Mouse (Mus musculus): ENCODE data around the gene Prkca. TPM values are rescaled to one million over a fixed set of nuclear protein-coding genes. Genes with fewer than 3 reads are reported as not detected.
A peak's percentile ranks its signal among the peaks of the same experiment; 100 is the strongest.

The Prkca gene
- polyA plus RNA-seq, 1 experiment from 2014 or later, result 12.9 TPM

DNA sequence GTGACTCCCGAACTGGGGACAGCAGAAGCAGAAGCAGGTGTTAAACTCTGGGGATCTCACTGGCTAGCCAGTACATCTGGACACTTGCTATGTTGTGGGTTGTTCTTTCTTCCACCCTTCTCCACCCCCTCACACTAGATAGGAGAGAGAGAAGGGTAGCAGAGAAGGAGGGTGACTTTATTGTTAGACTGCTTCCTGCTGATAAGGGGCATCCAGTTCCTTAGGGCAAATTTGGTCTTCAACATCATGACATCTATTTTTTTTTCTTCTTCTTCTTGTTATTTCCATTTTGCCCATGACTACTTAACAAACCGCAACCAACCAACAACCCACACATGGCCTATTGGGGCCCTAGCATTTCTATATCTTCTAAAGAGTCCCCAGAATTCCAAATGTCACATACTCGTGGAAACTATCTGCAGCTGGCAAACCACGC is 97.4 kb downstream of the Prkca start:
- WGBS, result 40% methylated on average over 4 of the region's 4 CpGs

DNA sequence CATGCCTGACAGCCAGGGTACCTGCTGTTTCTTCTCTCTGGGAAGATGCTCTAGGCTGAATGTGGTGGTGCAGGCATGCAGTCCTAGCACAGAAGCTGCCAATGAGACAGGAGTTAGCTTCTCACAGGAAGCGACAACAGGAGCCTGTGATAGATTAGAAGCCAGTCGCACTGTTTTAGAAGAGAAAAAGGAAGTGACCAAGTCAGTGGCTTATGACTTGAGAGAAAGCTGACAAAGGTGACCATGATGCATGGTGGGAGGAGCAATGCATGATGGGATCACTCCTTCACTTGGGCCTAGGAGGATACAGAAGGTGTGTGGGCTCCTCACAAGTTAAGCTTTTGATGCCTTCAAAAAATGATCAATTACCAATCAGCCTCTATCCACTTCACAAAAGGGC is 99.5 kb downstream of the Prkca start:
- Histone ChIP-seq H3K4me1 (peaks cover 98% of the 10 kb centered on the region), H3K27me3 (replicated peaks) (no peaks in the 10 kb centered on the region), H3K9me3 (no peaks in the 10 kb centered on the region), H3K36me3 (no peaks in the 10 kb centered on the region), H3K4me2 (no peak overlapping the region), H3K27ac (replicated peaks) (no peak overlapping the region), H3K4me3 (no peak overlapping the region), H3K9ac (no peak overlapping the region; the same call in 1 of the 2 replicates)
- no peak for ATAC-seq (ENCODE audit: extremely low read depth, insufficient number of reproducible peaks, low FRiP score, low TSS enrichment)
- 21% methylated on average over 2 of the region's 2 CpGs for WGBS

More for the DNA sequence above, 97.4 kb downstream of the Prkca start:
- H3K27me3 ChIP-seq (replicated peaks), result no peaks in the 10 kb centered on the region
- H3K4me1 ChIP-seq, result peaks cover 100% of the 10 kb centered on the region
- H3K9ac ChIP-seq, result no peak overlapping the region; the same call in 1 of the 2 replicates
- H3K9me3 ChIP-seq, result no peaks in the 10 kb centered on the region
- H3K36me3 ChIP-seq, result no peaks in the 10 kb centered on the region
- peak overlapping the region; percentile 37 for H3K27ac ChIP-seq (replicated peaks)
- no peak for ATAC-seq (ENCODE audit: extremely low read depth, insufficient number of reproducible peaks, low FRiP score, low TSS enrichment)
- no peak overlapping the region for H3K4me3 ChIP-seq
- 0 out of 2 replicates have a peak overlapping the region, but pooled peaks have one; percentile 2 for H3K4me2 ChIP-seq

DNA sequence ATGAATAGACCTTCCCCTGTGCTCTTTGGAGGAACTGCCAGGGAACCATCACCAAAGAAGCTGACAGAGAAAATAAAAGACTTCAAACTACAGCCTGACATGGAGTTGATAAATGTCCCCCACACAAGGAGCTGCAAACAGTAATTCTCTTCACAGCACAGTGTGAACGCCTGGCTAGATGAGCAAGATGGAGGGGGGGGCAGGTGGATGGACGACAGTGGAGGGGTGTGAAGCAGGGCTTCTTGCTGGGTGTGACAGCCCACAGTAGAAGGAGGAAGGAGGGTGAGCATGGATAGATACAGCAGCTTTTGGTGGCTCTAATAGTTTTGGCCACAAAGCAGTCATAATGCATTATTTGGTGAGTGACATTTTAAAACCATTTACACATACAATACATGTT is 100.1 kb downstream of the Prkca start:
- no peak overlapping the region for H3K4me3 ChIP-seq
- H3K4me2 ChIP-seq, result no peak overlapping the region
- no peaks in the 10 kb centered on the region for H3K9me3 ChIP-seq
- no peaks in the 10 kb centered on the region for H3K27me3 ChIP-seq (replicated peaks)
- peaks cover 98% of the 10 kb centered on the region for H3K4me1 ChIP-seq
- H3K36me3 ChIP-seq, result no peaks in the 10 kb centered on the region
- no peak for ATAC-seq (ENCODE audit: extremely low read depth, insufficient number of reproducible peaks, low FRiP score, low TSS enrichment)
- 28% methylated on average over 2 of the region's 2 CpGs for whole genome bisulfite sequencing
- no peak overlapping the region for H3K27ac ChIP-seq (replicated peaks)
- no peak overlapping the region for H3K9ac ChIP-seq

DNA sequence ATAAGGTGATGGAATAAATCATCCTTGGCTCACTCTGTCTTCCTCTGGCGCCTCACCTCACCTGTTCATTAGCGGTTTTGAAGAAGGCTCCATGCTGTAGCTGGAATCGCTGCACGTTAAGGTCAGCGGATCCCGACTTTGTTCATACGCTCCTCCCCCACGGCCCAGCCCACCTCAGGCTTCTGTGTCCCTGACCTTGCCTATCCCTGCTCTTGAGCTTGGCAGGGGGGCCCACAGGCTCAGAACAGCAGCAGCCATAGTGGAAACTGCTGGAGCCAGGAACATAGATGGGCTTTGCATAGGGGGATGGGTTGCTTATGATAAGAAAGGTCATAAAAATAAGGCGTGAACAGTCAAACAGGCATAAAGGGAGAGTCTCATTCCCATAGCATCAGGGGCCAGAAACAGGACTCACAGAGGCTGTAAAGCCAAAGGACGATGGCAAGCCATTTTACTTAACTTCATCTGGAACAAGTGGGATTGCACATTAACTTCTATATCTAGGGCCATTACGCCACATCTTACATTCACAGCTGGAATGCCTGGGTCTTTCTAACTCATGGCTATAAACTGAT is 102.7 kb downstream of the Prkca start:
- Histone ChIP-seq H3K4me1 (peaks cover 88% of the 10 kb centered on the region), H3K36me3 (no peaks in the 10 kb centered on the region), H3K27me3 (replicated peaks) (no peaks in the 10 kb centered on the region), H3K4me2 (no peak overlapping the region), H3K4me3 (no peak overlapping the region), H3K27ac (replicated peaks) (no peak overlapping the region; the same call in 1 of the 2 replicates), H3K9me3 (no peaks in the 10 kb centered on the region), H3K9ac (peak overlapping the region; percentile 44)
- ATAC-seq (ENCODE audit: extremely low read depth, insufficient number of reproducible peaks, low FRiP score, low TSS enrichment), result no peak
- WGBS, result 66% methylated on average over 11 of the region's 11 CpGs

DNA sequence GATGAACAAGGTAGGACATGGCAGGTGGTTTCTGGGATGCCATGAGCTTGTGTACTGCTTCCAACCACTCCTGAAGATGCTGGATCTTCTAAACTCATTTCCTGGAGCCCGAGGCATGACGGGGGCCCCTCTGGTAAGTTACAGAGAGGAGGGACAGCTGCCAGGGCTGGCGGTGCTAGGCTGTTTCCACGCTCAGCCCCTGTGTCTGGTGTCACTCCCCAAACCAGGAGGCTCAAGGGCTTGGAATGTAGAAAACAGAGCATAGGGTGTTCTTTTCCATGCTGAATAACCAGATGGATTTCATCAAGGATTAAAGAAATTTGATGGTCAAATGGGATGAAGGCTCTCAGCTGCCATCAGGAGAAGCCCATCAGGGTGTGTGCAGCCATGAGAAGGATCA is 104.6 kb downstream of the Prkca start:
- Histone ChIP-seq H3K27me3 (replicated peaks) (no peaks in the 10 kb centered on the region), H3K9ac (no peak overlapping the region), H3K36me3 (no peaks in the 10 kb centered on the region), H3K4me2 (no peak overlapping the region), H3K4me1 (peaks cover 83% of the 10 kb centered on the region), H3K9me3 (no peaks in the 10 kb centered on the region), H3K4me3 (no peak overlapping the region), H3K27ac (replicated peaks) (no peak overlapping the region)
- ATAC-seq (ENCODE audit: extremely low read depth, insufficient number of reproducible peaks, low FRiP score, low TSS enrichment), result no peak
- WGBS, result 54% methylated on average over 4 of the region's 4 CpGs

DNA sequence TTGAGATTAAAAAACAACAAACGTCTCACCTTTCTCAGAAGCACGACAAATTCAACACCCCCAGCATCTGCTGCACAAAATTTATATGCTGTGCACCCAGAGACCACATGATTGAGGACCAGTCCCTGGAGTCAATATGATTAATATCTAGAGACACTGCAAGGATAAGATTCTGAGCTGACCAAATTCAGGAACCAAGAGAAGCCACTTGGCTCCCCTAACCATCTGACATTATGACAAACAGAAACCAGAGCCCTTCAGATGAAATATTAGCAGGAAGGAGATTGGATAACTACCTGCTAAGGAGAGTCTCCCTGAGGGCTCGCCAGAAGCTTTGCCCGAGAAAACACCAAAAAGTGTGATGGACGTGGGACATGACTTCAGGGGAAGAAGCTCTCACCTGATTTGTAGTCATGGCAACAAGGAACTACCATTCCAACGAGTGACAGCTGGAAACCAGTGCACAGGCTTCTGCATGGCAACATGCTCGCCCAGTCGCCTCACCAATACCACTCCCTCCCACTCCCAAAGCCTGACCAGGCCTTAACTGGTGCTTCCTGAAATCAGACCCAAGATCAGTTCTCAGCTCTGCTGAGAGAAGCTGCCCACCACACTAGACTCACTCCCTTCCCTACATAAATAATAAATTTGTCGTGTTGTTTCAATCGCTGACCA is 106.8 kb downstream of the Prkca start:
- Histone ChIP-seq H3K27me3 (replicated peaks) (no peaks in the 10 kb centered on the region), H3K9ac (no peak overlapping the region), H3K4me2 (no peak overlapping the region), H3K4me3 (no peak overlapping the region), H3K36me3 (no peaks in the 10 kb centered on the region), H3K9me3 (no peaks in the 10 kb centered on the region), H3K27ac (replicated peaks) (no peak overlapping the region), H3K4me1 (peaks cover 65% of the 10 kb centered on the region)
- ATAC-seq (ENCODE audit: extremely low read depth, insufficient number of reproducible peaks, low FRiP score, low TSS enrichment), result no peak
- 69% methylated on average over 10 of the region's 10 CpGs for whole genome bisulfite sequencing

DNA sequence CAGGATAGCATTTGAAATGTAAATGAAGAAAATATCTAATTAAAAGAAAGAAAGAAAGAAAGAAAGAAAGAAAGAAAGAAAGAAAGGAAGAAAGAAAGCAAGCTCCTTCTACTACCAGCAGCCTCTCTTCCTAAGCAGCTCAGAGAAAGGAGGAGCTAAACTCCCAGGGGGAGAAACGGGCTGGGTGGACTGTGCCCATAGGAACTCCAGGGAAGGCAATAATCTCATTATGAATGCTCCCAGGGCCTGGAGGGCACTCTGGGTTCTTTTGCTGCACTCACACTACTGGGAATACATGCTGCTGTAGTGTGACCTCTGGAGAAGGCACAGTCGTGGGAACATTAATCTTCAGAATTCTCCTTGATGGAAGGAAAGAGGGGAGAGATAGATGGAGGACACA is 107.5 kb downstream of the Prkca start:
- H3K4me3 ChIP-seq, result no peak overlapping the region
- H3K9me3 ChIP-seq, result no peaks in the 10 kb centered on the region
- peaks cover 65% of the 10 kb centered on the region for H3K4me1 ChIP-seq
- no peak for ATAC-seq (ENCODE audit: extremely low read depth, insufficient number of reproducible peaks, low FRiP score, low TSS enrichment)
- no peak overlapping the region for H3K9ac ChIP-seq
- H3K27me3 ChIP-seq (replicated peaks), result no peaks in the 10 kb centered on the region
- H3K36me3 ChIP-seq, result no peaks in the 10 kb centered on the region
- WGBS, result 40% methylated on average over 2 of the region's 2 CpGs
- no peak overlapping the region for H3K4me2 ChIP-seq
- no peak overlapping the region for H3K27ac ChIP-seq (replicated peaks)

DNA sequence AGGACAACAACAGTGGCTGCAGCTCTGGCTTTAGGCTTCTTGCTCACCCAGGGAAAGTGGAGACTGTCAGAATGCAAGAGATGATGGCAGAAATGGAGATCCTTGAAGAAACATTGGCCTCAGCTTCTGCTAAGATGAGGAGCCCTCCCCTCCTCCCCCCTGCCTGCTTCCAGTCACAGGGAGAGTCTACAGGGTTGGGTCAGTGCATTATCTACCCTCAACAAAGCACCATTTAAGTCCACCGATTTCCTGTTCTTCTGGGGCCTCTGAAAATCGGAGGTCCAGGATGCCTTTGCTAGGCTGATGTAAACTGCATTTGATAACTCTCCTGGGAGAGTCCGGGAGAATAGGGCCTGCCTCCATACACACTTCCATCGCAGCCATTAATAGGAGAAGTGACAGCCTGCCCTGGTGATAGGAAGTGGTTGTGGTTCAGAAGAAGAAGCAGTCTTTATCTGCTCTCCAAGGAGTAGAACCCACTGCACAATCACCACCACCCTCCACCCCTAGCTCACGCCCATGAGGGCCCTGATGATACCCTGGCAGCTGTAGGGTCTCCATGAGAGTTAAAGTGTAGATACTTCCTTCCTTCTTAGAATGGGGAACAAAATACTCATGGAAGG is 108.5 kb downstream of the Prkca start:
- no peak for ATAC-seq (ENCODE audit: extremely low read depth, insufficient number of reproducible peaks, low FRiP score, low TSS enrichment)
- Histone ChIP-seq H3K4me1 (peaks cover 64% of the 10 kb centered on the region), H3K4me3 (no peak overlapping the region), H3K9me3 (no peaks in the 10 kb centered on the region), H3K27ac (replicated peaks) (no peak overlapping the region), H3K9ac (no peak overlapping the region), H3K4me2 (no peak overlapping the region), H3K36me3 (no peaks in the 10 kb centered on the region), H3K27me3 (replicated peaks) (no peaks in the 10 kb centered on the region)
- WGBS, result 28% methylated on average over 5 of the region's 5 CpGs

DNA sequence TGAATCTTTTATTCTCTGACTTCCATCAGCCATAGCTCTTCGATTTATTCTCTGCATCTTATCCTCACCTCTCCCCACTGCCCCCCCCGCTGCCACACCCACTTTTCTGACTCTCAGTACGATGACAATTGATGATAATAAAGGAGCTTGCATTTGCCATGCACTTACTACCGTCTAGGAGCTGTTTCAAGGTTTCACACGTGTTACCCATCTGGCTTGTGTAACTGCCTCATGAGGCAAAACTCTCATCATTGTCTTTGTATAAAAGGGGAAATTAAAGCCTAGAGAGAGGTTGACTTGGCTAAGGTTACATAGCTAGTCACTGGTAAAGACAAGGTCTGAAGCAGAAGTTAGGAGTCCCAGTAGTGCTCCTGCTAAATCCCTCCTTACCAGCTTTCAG is 110.7 kb downstream of the Prkca start:
- H3K27ac ChIP-seq (replicated peaks), result no peak overlapping the region
- H3K27me3 ChIP-seq (replicated peaks), result no peaks in the 10 kb centered on the region
- no peak overlapping the region for H3K9ac ChIP-seq
- H3K4me1 ChIP-seq, result peaks cover 68% of the 10 kb centered on the region
- 63% methylated on average over 5 of the region's 5 CpGs for WGBS
- H3K4me3 ChIP-seq, result no peak overlapping the region
- no peaks in the 10 kb centered on the region for H3K36me3 ChIP-seq
- no peaks in the 10 kb centered on the region for H3K9me3 ChIP-seq
- ATAC-seq (ENCODE audit: extremely low read depth, insufficient number of reproducible peaks, low FRiP score, low TSS enrichment), result no peak
- no peak overlapping the region for H3K4me2 ChIP-seq

DNA sequence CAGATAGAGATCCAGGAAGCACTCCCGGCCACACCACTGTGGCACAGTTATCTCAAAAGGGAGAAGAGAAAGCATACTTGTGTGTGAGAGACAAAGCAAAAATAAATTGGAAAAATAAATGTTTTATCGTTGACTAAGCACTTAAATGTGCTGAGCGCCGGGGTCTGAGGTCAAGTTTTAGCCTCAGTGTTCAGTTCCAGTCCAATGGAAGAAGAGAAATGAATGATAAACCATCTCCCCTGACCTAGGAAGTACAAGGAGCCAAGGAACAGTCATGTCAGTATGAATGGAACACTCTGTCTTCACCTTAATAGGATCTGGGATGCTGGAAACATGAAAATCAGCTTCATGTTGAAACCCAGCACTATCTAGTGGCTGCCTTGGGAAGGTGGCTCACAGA is 113.6 kb downstream of the Prkca start:
- no peaks in the 10 kb centered on the region for H3K9me3 ChIP-seq
- WGBS, result 84% methylated on average over 4 of the region's 4 CpGs
- ATAC-seq (ENCODE audit: extremely low read depth, insufficient number of reproducible peaks, low FRiP score, low TSS enrichment), result no peak

DNA sequence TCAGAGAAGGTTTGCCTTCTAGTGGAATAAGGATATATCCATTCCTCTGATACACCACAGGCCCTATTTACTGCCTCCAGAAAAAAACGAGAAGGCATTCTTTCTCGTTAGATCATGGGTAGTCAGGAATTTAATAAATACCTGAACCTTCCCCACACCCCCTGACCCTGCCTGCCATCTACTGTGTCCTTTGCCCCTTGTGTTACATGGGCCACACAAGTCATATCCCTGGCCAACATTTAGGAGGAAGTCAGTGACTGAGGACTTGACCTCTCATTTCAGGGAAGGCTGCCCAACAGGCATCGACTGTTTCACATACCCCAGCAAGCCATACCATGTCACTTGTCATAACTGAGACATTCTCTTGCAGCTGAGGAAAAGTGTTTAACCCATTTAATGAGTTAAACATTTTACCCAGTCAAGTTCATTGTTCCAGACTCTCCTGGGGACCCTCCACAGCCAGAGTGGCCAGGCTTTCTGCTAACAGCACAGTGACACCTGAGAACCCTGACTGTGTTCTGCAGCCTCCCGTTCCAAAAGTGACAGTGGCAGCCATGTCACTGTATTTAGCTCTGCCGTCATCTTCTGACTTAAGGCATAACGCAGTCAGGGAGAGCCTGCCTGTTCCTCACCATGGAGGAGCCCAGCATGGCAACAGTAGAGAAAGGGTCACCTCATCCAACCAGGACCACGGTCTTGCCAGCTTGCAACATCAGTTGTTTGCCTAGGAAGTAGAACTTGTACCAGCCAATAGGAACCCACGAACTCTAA is 114.4 kb downstream of the Prkca start:
- ATAC-seq (ENCODE audit: extremely low read depth, insufficient number of reproducible peaks, low FRiP score, low TSS enrichment), result no peak
- 56% methylated on average over 8 of the region's 8 CpGs for WGBS
- Histone ChIP-seq H3K27me3 (replicated peaks) (no peaks in the 10 kb centered on the region), H3K9ac (no peak overlapping the region), H3K27ac (replicated peaks) (0 out of 2 replicates have a peak overlapping the region, but pooled peaks have one; percentile 17), H3K36me3 (no peaks in the 10 kb centered on the region), H3K4me3 (no peak overlapping the region), H3K9me3 (no peaks in the 10 kb centered on the region), H3K4me2 (no peak overlapping the region), H3K4me1 (peaks cover 66% of the 10 kb centered on the region)

More for the DNA sequence above, 113.6 kb downstream of the Prkca start:
- Histone ChIP-seq H3K27ac (replicated peaks) (no peak overlapping the region), H3K9ac (no peak overlapping the region), H3K4me1 (peaks cover 64% of the 10 kb centered on the region), H3K27me3 (replicated peaks) (no peaks in the 10 kb centered on the region), H3K36me3 (no peaks in the 10 kb centered on the region), H3K4me2 (no peak overlapping the region), H3K4me3 (no peak overlapping the region)
